Mouse (Mus musculus) cortical plate, adult 2 months (tissue): Measurements from ENCODE around the gene Prdm16.

Experiments used
- CTCF ChIP-seq: fragments of 200-500 bp; IDR thresholded peaks from 2 replicates; pipeline ENCODE4 v1.5.1; 2011; ENCODE audit warnings: mild to moderate bottlenecking, control low read depth, low read length; ENCODE audit not compliant: insufficient read depth; ENCODE audit errors: extremely low read depth
- POLR2A ChIP-seq: fragments of 200-500 bp; IDR thresholded peaks from 2 replicates; pipeline ENCODE4 v1.6.1; 2011; ENCODE audit warnings: mild to moderate bottlenecking, low read length, control low read depth; ENCODE audit not compliant: insufficient read depth; ENCODE audit errors: extremely low read depth

- TF ChIP-seq CTCF: no peak
- TF ChIP-seq POLR2A: no peak
Observed at GRCm38 (mm10) chr4:154523898-154524297, 112.8 kb downstream of the Prdm16 start.
